Mouse (Mus musculus) hindbrain, embryonic 13.5 days (tissue): ENCODE data around the gene Ptpn23. TPM values are rescaled to one million over a fixed set of nuclear protein-coding genes. Genes with fewer than 3 reads are reported as not detected.

ENCODE experiments used
- ATAC-seq: fragments of 200-750 bp; cut with Nextera tagmentation; 2 replicates; pipeline ENCODE4 v1.8.0; 2017; ENCODE audit warnings: moderate TSS enrichment; ENCODE audit not compliant: low FRiP score
- H3K27ac ChIP-seq: fragments of 300-500 bp; sonication (generic); 2 replicates; pipeline ENCODE4 v1.5.1; 2015; ENCODE audit warnings: inconsistent platforms, mild to moderate bottlenecking, moderate library complexity
- H3K27me3 ChIP-seq: fragments of 300-500 bp; sonication (generic); 2 replicates; pipeline ENCODE4 v1.6.1; 2015; ENCODE audit warnings: mild to moderate bottlenecking, inconsistent platforms
- H3K36me3 ChIP-seq: fragments of 300-500 bp; sonication (generic); 2 replicates; pipeline ENCODE4 v1.6.1; 2015; ENCODE audit warnings: mild to moderate bottlenecking, inconsistent platforms
- H3K4me1 ChIP-seq: fragments of 300-500 bp; sonication (generic); replicated peaks from 2 replicates; pipeline ENCODE4 v1.6.1; 2015; ENCODE audit warnings: inconsistent platforms
- H3K4me2 ChIP-seq: fragments of 300-500 bp; sonication (generic); 2 replicates; pipeline ENCODE4 v1.6.1; 2015; ENCODE audit warnings: inconsistent platforms, mild to moderate bottlenecking, moderate library complexity
- H3K4me3 ChIP-seq: fragments of 300-500 bp; sonication (generic); 2 replicates; pipeline ENCODE4 v1.5.1; 2015; ENCODE audit warnings: mild to moderate bottlenecking, inconsistent platforms
- H3K9ac ChIP-seq: fragments of 300-500 bp; sonication (generic); 2 replicates; pipeline ENCODE4 v1.6.1; 2015; ENCODE audit warnings: mild to moderate bottlenecking, inconsistent platforms
- H3K9me3 ChIP-seq: fragments of 300-500 bp; sonication (generic); 2 replicates; pipeline ENCODE4 v1.6.1; 2016; ENCODE audit warnings: inconsistent platforms
- WGBS: fragments of 180-500 bp; shearing (Covaris S2); methylation state at CpG from one replicate; pipeline ENCODE4 v1.1.7; 2015; 5-methylcytosine and 5-hydroxymethylcytosine counted together
- polyA plus RNA-seq: library from polyadenylated mRNA; unstranded; fragments of >200 nt; fragmentation: Nextera tagmentation; extraction: Ambion mirVana; gene quantifications from 2 replicates; pipeline ENCODE4 v1.2.1, GENCODE M21; 2015

Ptpn23 gene
- polyA plus RNA-seq, 1 experiment from 2014 or later, result 23.4 TPM

DNA sequence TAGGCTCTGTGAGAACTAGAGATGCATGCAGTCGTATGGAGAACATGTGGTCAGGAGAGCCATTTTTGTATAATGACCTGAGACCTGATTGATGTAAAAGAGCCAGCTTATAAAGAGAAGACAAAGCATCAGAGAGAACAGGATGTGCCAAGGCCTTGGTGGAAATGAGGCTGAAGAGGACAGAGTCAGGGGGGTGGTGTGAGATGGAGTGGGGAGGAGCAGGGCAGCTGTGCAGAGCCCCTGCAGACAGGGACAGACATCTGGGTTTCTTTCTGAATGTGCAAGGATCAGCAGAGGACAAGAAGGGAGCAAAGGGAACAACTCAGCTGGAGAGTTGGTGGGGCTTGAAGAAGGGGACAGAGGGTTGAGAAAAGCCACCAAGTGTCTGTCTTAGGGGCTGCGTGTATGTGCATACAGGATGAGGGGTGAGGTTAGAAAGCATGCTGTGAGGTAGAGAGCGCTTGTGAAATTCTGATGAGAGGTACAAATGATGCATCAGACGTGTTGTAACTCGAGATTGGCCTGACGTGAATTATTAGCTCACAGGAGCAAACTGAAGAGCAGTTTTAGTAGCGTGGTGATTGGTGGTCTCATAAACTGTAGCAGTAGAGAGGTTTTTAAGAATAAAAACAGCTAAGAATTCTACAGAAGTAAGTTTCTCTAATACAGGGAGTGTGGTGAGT is 62.8 kb downstream of the Ptpn23 start:
- Histone ChIP-seq H3K27ac (no peak overlapping the region), H3K27me3 (no peaks in the 10 kb centered on the region), H3K36me3 (no peaks in the 10 kb centered on the region), H3K4me3 (no peak overlapping the region), H3K4me2 (no peak overlapping the region), H3K4me1 (peaks cover 3% of the 10 kb centered on the region), H3K9me3 (no peaks in the 10 kb centered on the region), H3K9ac (no peak overlapping the region)
- ATAC-seq, result no peak
- 75% methylated on average over 7 of the region's 7 CpGs for WGBS

DNA sequence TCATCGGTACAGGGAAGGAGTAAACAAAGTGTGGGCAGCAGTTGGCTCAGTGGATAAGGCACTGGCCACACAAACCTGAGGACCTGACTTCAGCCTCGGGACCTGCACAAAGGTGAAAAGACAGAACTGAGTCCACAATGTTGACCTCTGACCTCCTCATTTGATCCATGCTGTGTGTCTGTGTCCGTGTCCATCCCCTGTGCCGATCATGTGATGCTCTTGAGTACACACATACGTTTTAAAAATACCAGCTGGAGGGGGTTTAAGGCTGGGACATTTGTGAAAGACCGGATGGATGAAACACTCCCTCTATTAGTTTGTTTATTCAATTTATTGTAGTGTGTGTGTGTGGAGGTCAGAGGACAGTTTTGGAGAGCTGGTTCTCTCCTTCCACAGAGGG is 64.2 kb downstream of the Ptpn23 start:
- 69% methylated on average over 6 of the region's 6 CpGs for WGBS
- Histone ChIP-seq H3K9ac (no peak overlapping the region), H3K4me1 (peaks cover 4% of the 10 kb centered on the region), H3K36me3 (no peaks in the 10 kb centered on the region), H3K27ac (no peak overlapping the region), H3K4me2 (no peak overlapping the region), H3K27me3 (no peaks in the 10 kb centered on the region), H3K4me3 (no peak overlapping the region), H3K9me3 (no peaks in the 10 kb centered on the region)
- ATAC-seq, result no peak

DNA sequence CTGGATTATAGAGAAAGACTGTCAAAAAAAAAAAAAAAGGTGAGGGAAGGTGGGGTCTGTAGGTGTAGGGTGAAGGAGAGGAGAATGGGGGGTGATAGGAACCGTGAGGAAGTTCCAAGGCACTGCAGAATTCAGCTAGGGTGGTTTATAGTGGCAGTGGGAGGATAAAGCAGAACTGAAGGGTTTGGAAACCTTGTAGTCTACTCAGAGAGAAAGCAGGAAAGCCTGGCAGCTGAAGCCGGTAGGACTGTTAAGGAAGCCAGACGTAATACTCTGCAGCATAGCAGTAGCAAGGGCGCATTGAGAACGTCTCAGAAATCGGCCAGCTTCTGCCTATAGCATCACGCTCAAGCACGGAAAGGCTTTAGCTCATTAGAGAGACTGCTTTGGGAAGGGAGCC is 66.0 kb downstream of the Ptpn23 start:
- Histone ChIP-seq H3K9me3 (no peaks in the 10 kb centered on the region), H3K4me2 (no peak overlapping the region), H3K9ac (no peak overlapping the region), H3K27ac (no peak overlapping the region), H3K4me3 (no peak overlapping the region), H3K27me3 (no peaks in the 10 kb centered on the region), H3K4me1 (peaks cover 6% of the 10 kb centered on the region; the same call in 1 of the 2 replicates), H3K36me3 (no peaks in the 10 kb centered on the region)
- WGBS, result 91% methylated on average over 8 of the region's 8 CpGs
- no peak for ATAC-seq

DNA sequence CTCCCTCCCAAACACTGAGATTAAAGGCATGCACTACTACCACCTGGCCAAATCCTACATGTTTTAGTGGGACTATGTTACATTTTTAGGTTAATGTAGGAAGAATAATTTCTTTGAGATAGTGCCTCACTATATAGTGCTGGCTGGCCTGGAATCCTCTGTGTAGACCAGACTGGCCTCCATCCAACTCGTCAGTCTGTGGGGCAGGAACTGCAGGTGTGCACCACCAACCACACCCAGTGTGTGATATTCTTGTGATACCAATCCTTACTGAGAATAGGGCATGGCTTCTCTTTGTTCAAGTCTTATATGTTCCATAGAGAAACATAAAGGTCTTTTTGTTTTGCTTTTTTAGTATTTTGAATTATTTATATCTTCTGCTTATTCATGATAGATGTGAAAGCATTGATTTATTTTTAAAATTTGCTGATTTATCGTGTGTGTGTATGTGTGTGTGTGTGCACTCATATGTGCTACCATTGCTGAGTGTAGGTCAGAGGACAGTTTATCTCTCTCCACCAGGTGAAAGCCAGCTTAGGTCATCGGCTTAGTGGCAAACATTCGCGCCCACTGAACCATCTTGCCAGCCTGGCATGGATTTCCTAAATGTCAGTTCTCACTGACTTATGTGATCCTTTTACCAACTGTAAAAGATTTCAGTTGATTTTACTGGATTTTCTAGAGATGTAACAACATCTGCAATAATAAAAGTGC is 67.8 kb downstream of the Ptpn23 start:
- H3K4me3 ChIP-seq, result no peak overlapping the region
- H3K4me1 ChIP-seq, result peaks cover 8% of the 10 kb centered on the region
- no peak for ATAC-seq
- 94% methylated on average over 5 of the region's 5 CpGs for WGBS
- H3K4me2 ChIP-seq, result no peak overlapping the region
- no peak overlapping the region for H3K27ac ChIP-seq
- no peak overlapping the region for H3K9ac ChIP-seq
- no peaks in the 10 kb centered on the region for H3K9me3 ChIP-seq
- H3K27me3 ChIP-seq, result no peaks in the 10 kb centered on the region
- no peaks in the 10 kb centered on the region for H3K36me3 ChIP-seq

Other genes starting within 250 kb of the Ptpn23 start
- gene Cspg5, start 164.4 kb downstream of the Ptpn23 start, polyA plus RNA-seq, result 71.6 and 72.6 TPM in 2 replicates
- 44.6 and 48.7 TPM in 2 replicates for gene Elp6, start 103.0 kb downstream of the Ptpn23 start, polyA plus RNA-seq
- gene Scap, start 74.9 kb downstream of the Ptpn23 start, polyA plus RNA-seq, result 45.3 and 46.2 TPM in 2 replicates
- 1.4 and 2.8 TPM in 2 replicates for gene Ngp, start 11.5 kb upstream of the Ptpn23 start, polyA plus RNA-seq
- gene Klhl18, start 68.5 kb upstream of the Ptpn23 start, polyA plus RNA-seq, result 16.4 and 17.1 TPM in 2 replicates
- gene Kif9, start 68.7 kb upstream of the Ptpn23 start, polyA plus RNA-seq, result 3.0 and 6.2 TPM in 2 replicates
- gene Setd2, start 124.4 kb upstream of the Ptpn23 start, polyA plus RNA-seq, result 37.9 and 40.3 TPM in 2 replicates
- 34.9 and 38.0 TPM in 2 replicates for gene Nradd, start 216.2 kb upstream of the Ptpn23 start, polyA plus RNA-seq
- 2.4 TPM in 2 replicates for gene Nbeal2, start 245.9 kb upstream of the Ptpn23 start, polyA plus RNA-seq
- gene Ccdc12, start 248.3 kb upstream of the Ptpn23 start, polyA plus RNA-seq, result 122 TPM in 2 replicates